Mouse (Mus musculus) brain, adult 2 months (tissue): ENCODE measurements around the gene Gm29797.
A peak's percentile ranks its signal among the peaks of the same experiment; 100 is the strongest.

Source experiments
- DNase-seq: peaks from one replicate; pipeline ENCODE4 v3.0.0; 2011; ENCODE audit warnings: low read depth, low spot score

Gene Gm29797

GRCm38 (mm10) chr2:181695776-181696175 is 38.9 kb downstream of the Gm29797 start:
- DNase-seq: no peak

GRCm38 (mm10) chr2:181696801-181697420 is 40.1 kb downstream of the Gm29797 start:
- no peak for DNase-seq

- no peak for DNase-seq
Observed at GRCm38 (mm10) chr2:181698241-181698640, 41.4 kb downstream of the Gm29797 start, which contains the start of gene Lkaaear1. Lkaaear1 (minus strand) TSS chr2:181698442.

GRCm38 (mm10) chr2:181706668-181707067 is 49.8 kb downstream of the Gm29797 start:
- peak; percentile 63 for DNase-seq
